Mouse (Mus musculus): ENCODE data around the gene Erf.

- no peak; the same call in 1 of the 2 replicates for TF ChIP-seq CTCF (conservative IDR thresholded peaks at IDR 0.05; ENCODE audit: low read length)
- no peak for TF ChIP-seq POU5F1 (IDR thresholded peaks at IDR 0.05; ENCODE audit: borderline replicate concordance, low read length)
These were observed 27.4 kb upstream of the Erf start for GRCm38 (mm10) chr7:25277998-25278340.

Measured in E14TG2a.4 (cell line).